Mouse (Mus musculus) C2C12 (cell line): ENCODE data around the gene Clstn2. TPM values are rescaled to one million over a fixed set of nuclear protein-coding genes. Genes with fewer than 3 reads are reported as not detected.

Experiments used
- H3K27me3 ChIP-seq: one replicate; pipeline ENCODE4 v1.6.1; 2011; ENCODE audit not compliant: control insufficient read depth, insufficient read depth, insufficient read length
- H3K36me3 ChIP-seq: one replicate; pipeline ENCODE4 v1.6.1; 2011; ENCODE audit not compliant: control insufficient read depth, insufficient read depth
- H3K4me3 ChIP-seq: one replicate; pipeline ENCODE4 v1.5.1; 2011; ENCODE audit warnings: mild to moderate bottlenecking, control low read depth; ENCODE audit not compliant: poor library complexity, insufficient read depth, severe bottlenecking
- H3K79me2 ChIP-seq: one replicate; pipeline ENCODE4 v1.6.1; 2011; ENCODE audit not compliant: control insufficient read depth, insufficient read depth
- H3K79me3 ChIP-seq: one replicate; pipeline ENCODE4 v1.6.1; 2011; ENCODE audit warnings: low read depth, control low read depth
- H3ac ChIP-seq: one replicate; pipeline ENCODE3; 2011; ENCODE audit warnings: low read depth; ENCODE audit not compliant: control insufficient read depth, insufficient read length
- CEBPB ChIP-seq: IDR thresholded peaks from one replicate; pipeline ENCODE4 v1.6.1; 2011; ENCODE audit warnings: low read depth, mild to moderate bottlenecking, control low read depth, moderate library complexity
- CTCF ChIP-seq: IDR thresholded peaks from one replicate; pipeline ENCODE4 v1.5.1; 2011; ENCODE audit not compliant: control insufficient read depth, insufficient read depth, insufficient read length
- FOSL1 ChIP-seq: IDR thresholded peaks from one replicate; pipeline ENCODE4 v1.8.0; 2011; ENCODE audit warnings: mild to moderate bottlenecking, low read length; ENCODE audit not compliant: poor library complexity, insufficient read depth, severe bottlenecking
- MAX ChIP-seq: IDR thresholded peaks from one replicate; pipeline ENCODE4 v1.6.1; 2011; ENCODE audit warnings: mild to moderate bottlenecking, control low read depth
- MYOD1 ChIP-seq: IDR thresholded peaks from one replicate; pipeline ENCODE4 v1.6.1; 2011; ENCODE audit warnings: low read depth; ENCODE audit not compliant: control insufficient read depth, insufficient read length
- MYOG ChIP-seq: IDR thresholded peaks from one replicate; pipeline ENCODE4 v1.6.1; 2011; ENCODE audit not compliant: control insufficient read depth, insufficient read length; ENCODE audit errors: extremely low read depth
- USF1 ChIP-seq: IDR thresholded peaks from one replicate; pipeline ENCODE4 v1.6.1; 2011; ENCODE audit warnings: low read depth, mild to moderate bottlenecking, control low read depth, moderate library complexity
- polyA plus RNA-seq: library from polyadenylated mRNA; unstranded; fragments of >200 nt; fragmentation: generic; extraction: Trizol; gene quantifications from one replicate; pipeline ENCODE4 v1.2.1, GENCODE M21; 2012; ENCODE audit warnings: missing spikeins

Gene Clstn2
- polyA plus RNA-seq, 1 experiment = 0.01 TPM

DNA sequence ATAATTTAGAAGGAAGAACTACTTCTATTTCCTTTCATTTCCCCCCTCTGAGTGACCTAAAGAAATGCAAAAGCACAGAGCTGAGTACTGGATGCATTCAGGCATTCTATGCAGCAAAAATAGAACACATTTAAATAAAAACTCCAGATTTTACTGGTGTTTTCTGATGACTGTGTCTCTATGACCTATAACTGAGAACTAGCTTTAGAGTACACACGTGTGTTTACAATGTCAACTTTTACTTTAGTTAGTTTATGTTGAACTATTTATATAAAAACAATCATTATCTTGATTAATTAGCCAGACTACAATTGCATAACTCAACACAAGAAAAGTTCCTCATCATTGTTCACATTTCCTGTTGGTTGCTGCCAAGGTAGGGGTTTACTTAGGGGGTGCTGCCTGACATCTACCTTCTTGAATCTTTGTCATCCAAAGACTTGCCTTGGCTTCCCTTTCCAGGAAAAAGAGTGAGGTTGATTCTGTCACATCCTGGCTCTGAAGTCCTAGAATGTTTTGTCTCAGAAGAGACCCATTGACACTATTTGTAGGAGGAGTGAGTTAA, 603.0 kb downstream of the Clstn2 start:
- Histone ChIP-seq H3ac (no peak overlapping the region), H3K27me3 (no peaks in the 10 kb centered on the region), H3K79me3 (no peaks in the 10 kb centered on the region), H3K79me2 (no peaks in the 10 kb centered on the region), H3K4me3 (no peak overlapping the region), H3K36me3 (no peaks in the 10 kb centered on the region)
- TF ChIP-seq USF1 (no peak), MYOD1 (no peak), MYOG (no peak), MAX (no peak), CEBPB (no peak), CTCF (no peak), FOSL1 (no peak)

DNA sequence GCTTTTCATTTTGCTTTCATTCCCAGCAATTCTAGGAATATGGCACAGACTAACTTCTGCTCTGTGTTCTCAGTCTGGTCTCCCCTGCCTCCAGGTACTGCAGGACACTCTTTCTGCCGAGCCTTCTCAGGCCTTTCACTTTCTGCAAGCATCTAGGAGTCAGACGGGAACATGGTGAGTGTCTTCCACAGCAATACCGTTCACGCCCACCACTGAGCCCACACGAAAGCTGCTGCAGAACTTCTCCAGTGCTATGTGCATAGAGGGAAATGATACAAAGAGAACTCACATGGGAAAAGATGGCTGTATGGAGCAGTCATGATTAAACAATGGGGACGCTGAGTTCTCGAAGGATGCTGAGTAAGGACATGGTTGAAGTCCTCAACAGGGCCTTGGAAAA, 604.9 kb downstream of the Clstn2 start:
- no peaks in the 10 kb centered on the region for H3K27me3 ChIP-seq
- H3K79me2 ChIP-seq = no peaks in the 10 kb centered on the region
- no peaks in the 10 kb centered on the region for H3K79me3 ChIP-seq

DNA sequence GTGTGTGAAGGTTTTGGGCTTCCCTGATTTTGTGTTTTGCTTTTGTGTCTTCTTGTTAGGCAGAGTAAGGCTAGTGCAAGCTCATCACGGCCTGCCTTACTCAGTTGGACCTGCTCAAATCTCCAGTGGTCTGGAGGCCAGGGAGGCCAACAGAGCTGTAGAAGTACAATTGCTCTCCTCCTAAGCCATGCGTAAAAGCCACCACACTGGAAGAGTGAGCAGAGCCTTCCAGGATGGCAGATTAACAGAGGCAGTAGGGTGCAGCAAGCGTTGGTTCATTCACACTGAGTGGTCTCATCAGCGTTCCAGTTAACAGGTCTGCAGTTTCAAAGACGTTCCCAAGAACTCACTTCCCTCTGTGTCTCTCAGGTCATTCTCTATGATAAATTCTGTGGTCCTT, 612.1 kb downstream of the Clstn2 start:
- Histone ChIP-seq H3K4me3 (no peak overlapping the region), H3K36me3 (no peaks in the 10 kb centered on the region)
- TF ChIP-seq FOSL1 (no peak), CTCF (no peak), MAX (no peak), USF1 (no peak), MYOG (no peak)

More for the DNA sequence above, 604.9 kb downstream of the Clstn2 start:
- H3K4me3 ChIP-seq = no peak overlapping the region
- TF ChIP-seq USF1 (no peak), MAX (no peak), MYOG (no peak), FOSL1 (no peak), CTCF (no peak), MYOD1 (no peak), CEBPB (no peak)
- no peak overlapping the region for H3ac ChIP-seq
- no peaks in the 10 kb centered on the region for H3K36me3 ChIP-seq

DNA sequence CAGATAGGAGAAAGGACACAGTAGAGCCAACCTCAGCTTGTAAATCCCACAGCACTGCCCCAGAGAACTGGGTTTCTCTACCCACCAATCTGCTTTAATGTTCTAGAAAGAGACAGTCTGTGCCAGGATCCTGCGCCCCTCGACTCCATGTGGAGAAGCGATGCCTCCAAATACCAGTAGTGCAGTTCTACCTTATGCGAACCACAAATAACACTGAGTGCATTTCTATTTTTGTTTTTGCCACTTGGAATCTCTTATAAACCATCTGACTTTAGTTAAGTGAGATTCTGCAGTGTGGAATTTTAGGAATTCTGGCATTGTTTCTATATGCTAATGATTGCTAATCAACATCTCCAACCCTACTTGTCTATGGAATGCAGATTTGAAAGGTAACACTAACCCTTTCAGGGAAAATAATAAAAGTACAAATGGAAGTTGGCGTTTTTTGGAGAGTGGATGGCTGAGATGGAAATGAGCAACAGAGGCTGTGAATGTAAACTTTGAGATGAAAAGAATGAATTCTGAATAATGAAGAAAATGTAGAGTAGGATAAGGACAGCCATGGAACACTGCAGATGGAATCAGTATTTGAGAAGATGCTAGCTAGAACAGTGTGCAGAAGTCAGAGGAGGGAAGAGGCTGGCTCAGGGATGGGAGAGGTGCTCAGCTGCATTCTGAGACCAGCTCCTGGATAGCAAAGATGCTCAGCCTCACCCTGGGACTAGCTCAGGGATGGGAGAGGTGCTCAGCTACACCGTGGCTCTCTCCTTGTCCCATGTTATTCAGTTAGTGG, 617.9 kb downstream of the Clstn2 start:
- no peak overlapping the region for H3K4me3 ChIP-seq
- no peaks in the 10 kb centered on the region for H3K27me3 ChIP-seq
- no peaks in the 10 kb centered on the region for H3K79me2 ChIP-seq
- H3K36me3 ChIP-seq = no peaks in the 10 kb centered on the region
- H3K79me3 ChIP-seq = no peaks in the 10 kb centered on the region
- TF ChIP-seq MAX = no peak
- TF ChIP-seq USF1 = no peak
- no peak for TF ChIP-seq CTCF
- no peak for TF ChIP-seq MYOD1
- H3ac ChIP-seq = no peak overlapping the region

More for the DNA sequence above, 612.1 kb downstream of the Clstn2 start:
- no peaks in the 10 kb centered on the region for H3K79me2 ChIP-seq
- no peak overlapping the region for H3ac ChIP-seq
- H3K27me3 ChIP-seq = no peaks in the 10 kb centered on the region
- H3K79me3 ChIP-seq = no peaks in the 10 kb centered on the region

DNA sequence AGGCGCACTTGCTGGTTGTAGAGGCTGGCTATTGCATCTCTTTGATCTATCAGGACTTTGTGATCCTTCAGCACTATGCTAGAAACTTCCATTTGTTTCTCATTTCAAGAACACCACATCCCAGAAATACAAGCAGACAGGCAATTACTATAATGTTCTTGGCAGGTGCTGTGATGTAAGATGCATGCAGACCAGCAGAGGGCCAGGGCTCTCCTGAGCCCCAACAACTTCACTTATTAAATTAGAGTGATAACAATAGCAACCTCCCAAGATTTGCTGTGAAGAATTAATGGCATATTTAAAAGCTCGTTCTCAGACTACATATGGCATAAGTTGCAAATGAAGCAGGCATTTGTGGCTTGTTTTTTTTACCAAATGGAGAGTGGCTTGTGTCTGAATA, 624.8 kb downstream of the Clstn2 start:
- TF ChIP-seq CEBPB (no peak), FOSL1 (no peak), USF1 (no peak), MYOG (no peak)
- no peaks in the 10 kb centered on the region for H3K79me3 ChIP-seq
- H3K4me3 ChIP-seq = no peak overlapping the region
- no peaks in the 10 kb centered on the region for H3K36me3 ChIP-seq
- H3K79me2 ChIP-seq = no peaks in the 10 kb centered on the region
- H3K27me3 ChIP-seq = no peaks in the 10 kb centered on the region
- H3ac ChIP-seq = no peak overlapping the region
